Mouse (Mus musculus) monocyte, adult 5-6 weeks (primary cell): ENCODE measurements at regions not wholly inside any gene's neighbourhood (a gene's known extent, or its start where the extent isn't known, plus 50 kb on each side); places are given as distances from the start of the nearest gene placed in this dataset.

ENCODE experiments used
- ATAC-seq: fragments of 153-309, 156-312 bp; replicated peaks from 2 replicates; pipeline ENCODE4 v1.8.0; 2017; ENCODE audit warnings: mild to moderate bottlenecking; ENCODE audit not compliant: low TSS enrichment, insufficient number of reproducible peaks, severe bottlenecking, poor library complexity, low FRiP score

DNA sequence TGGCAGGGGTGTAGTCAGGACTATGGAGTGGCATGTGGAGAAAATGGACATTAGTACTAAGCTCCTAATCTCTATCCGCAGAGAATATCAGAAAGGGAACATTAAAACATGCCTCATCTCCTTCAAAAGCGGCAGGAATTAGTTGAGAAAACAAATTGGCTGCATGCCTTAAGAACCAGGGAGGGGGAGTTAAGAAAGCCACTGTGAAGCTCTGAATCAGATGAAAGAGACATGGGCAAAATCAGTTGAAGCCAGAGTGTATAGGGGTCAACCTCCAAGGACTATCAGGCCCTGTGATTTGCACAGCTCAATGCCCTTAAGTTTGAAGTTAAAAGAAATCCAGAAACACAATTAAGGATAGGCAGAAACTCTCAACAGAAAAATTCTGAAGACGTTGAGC is 408.3 kb downstream of the Hs3st1 start:
- ATAC-seq, result no peak

DNA sequence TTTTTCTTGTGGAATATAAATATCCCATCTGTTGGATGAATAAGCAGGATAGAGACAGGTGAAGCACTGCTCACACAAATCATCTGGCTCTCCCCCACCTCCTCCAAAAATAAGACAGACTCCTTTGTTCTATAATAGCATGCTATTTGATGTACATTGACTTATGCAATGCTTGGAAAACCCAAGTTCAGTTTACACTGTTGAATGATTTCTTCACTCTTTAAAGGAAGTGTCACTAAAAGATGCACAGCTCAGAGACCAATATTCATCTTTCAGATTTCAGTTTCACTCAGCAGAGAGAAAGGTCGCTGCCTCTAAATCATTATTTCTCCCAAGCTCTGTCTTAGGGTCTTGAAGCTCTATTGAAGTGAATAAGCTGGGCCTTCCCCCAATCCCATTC is 417.4 kb downstream of the Hs3st1 start:
- ATAC-seq, result no peak

DNA sequence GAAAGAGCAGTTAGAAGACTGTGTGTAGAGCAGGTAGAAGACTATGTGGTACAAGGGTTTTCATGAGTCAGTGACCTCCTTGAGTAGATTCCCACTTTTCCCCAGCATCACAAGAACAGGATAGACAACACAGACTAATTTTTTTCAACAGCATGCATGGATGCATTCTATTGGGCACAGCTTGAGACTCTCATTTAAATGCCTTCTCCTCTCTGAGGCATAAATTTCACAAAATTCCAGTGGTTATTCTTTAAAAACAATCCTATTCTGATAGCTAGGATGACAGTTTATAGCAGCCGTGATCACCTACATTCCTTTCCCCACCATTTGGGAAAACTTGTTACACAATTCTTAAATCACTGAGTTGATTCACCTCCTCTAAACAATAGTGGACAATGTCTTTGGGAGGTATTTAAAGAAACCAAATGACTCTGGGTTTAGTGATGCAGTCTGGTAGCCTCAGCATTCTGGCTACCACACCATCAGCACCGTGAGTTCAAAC is 418.7 kb downstream of the Hs3st1 start:
- no peak for ATAC-seq

DNA sequence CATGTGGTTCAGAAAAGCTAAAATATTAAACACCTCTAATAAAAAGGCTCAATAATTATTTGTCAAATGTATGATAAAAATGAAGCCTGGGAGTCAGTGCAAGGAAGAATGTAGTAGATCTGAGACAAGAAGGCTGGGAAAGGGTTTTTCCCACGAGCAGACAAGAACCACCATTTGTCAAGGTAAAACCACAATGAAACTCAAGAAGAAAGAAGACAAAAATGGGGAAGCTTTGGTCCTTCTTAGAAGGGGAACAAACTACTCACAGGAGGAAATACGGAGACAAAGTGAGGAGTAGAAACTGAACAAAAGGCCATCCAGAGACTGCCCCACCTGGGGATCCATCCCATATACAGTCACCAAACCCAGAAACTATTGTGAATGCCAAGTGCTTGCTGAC is 420.0 kb downstream of the Hs3st1 start:
- ATAC-seq, result no peak

DNA sequence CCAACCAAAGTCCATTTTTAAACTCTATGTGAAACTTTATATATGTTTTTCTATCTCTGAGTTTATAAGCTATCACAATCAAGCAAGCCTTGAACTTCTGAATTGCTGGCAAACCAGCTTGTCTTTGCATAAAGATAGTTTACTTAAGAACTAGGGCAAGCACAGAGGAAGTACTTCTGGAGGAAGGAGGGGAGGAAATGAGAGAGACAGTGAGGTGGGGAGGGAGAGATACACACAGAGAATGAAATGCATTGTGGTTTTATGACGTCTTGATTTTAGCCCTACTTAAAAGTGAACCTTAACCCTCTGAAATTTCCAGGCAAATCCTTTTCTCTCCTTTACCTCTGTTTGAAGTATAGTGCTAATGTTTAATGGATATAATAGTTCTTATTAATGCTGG is 421.0 kb downstream of the Hs3st1 start:
- ATAC-seq, result no peak

DNA sequence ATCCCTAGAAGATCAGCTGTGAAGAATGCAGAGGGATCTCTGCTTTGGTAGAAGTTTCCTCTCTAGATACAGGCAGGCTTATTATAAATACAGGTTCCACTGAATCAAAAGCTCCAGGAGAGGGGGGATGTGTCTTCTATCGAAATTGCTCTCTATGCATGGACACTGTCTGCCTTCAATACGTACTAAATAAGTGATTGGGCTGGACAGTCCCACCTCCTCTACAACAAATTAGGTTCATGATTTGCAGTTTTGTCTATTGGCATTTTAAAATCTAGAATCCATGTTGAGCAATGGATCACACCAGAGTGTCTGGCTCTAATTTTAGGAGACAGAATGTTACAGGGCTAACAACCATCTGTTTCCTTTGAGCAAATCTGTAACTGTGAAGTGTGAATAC is 429.9 kb downstream of the Hs3st1 start:
- no peak for ATAC-seq

DNA sequence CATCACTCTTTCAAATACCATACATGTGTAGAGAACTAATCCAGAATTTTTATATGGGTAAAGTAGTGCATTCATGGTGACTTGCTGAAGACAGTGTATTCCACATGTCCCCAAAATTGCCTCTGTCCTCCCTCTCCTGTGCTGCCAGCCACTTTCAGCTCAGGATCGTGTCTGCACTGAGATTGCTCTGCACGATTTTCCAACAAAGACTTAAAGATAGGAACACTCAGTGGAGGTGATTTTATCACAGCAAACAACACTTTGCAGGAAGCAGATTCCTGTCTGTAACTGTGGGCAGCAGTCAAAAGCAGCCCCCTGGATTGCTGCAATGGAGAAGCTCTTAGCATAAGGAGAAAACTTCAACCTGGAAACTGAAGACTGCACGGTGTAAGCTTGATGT is 438.8 kb downstream of the Hs3st1 start:
- ATAC-seq, result no peak

DNA sequence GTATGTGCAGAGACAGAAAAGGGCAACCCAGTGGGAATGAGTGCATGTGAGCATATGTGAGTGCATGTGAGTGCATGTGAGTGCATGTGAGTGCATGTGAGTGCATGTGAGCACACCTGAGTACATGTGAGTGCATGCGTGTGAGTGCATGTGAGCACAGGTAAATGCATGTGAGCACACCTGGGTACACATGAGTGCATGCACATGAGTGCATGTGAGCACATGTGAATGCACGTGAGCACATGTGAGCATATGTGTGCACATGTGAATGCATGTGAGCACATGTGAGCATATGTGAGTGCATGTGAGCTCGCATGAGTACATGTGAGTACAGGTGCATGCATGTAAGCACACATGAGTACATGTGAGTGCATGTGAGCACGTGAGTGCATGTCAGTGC is 434.6 kb upstream of the Clnk start:
- no peak for ATAC-seq

DNA sequence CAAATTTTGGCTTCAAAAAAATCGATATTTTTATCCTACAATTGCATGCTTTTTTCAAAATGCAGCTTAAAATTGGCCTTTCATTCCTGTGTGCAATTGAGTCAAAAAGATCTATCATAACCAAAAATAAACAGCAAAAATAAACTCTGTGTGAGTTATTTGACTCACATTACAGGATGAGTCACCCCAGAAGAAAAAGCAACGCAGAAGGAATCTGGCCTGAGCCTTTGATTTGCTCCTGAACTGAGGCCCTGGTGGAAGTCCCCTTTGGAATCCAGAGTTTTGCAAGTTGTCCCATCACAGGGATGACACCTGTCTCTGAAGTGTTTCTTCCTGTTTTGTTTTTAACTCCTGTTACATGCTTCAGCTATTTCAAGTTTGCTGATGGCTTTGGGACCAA is 429.2 kb upstream of the Clnk start:
- no peak for ATAC-seq

DNA sequence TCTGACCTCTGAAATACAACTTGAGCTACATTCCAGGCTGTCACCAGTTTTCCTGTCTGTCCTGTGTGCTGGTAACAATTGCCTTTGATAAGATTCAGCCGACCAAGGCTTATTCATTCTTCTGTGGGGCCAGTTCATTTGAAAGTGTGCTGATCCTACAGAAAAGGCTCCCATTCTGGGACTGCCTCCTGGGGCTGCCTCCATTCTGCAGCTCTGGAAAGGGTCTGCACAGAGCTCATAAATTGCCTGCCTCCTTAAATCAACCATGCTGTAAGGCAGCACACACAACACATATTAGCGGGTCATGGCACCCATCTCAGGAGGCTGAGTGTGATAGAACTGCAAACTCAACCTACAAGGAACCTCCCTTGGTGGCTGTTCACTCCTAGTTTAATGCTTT is 416.2 kb upstream of the Clnk start:
- no peak for ATAC-seq

DNA sequence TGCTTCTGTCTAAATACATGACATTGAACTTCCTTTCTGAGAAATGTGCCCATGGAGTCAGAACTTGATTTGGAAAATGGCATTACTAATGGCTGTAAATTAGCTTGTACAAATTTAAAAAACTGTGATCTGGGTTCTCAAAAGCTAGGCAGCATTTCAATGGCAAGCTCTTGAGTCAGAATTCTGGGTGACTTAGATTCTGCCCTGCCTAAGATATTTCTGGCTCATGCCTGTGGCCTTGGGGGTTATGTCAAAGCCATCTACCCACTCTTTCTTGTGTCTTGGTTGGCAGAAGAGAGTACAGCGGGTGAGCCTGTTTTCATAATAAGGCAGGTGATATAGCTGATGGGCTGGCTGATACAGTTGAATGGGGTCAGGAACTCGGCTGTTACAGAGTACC is 404.4 kb upstream of the Clnk start:
- ATAC-seq, result no peak

DNA sequence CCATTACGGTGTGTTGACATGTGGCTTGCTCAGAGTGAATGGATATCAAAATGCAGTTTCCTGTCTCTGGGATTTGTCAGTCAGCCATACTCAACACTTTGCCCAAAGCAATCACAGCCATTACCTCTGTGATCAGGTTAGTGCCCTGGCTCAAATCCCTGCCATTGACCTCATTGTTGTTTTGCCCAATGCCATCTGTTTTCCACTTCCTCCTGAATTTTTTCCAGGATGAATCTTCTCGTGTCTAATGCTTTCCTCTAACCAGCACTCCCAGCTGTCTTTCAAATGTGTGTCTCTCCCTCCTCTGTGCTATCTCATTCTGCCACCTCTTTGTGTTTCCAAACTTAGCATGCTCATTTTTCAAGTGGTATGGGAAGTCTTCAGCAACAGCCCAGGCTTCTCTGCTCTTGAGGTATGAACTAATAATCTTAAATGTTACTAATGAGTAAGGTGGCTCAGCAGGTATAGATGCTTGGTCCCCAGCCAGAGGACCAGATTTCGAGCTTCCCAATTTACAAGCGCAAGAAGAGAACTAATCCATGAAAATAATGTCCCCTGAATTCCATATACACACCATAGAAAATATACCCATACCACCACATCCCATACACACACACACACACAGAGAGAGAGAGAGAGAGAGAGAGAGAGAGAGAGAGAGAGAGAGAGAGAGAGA is 397.2 kb upstream of the Clnk start:
- ATAC-seq, result no peak

DNA sequence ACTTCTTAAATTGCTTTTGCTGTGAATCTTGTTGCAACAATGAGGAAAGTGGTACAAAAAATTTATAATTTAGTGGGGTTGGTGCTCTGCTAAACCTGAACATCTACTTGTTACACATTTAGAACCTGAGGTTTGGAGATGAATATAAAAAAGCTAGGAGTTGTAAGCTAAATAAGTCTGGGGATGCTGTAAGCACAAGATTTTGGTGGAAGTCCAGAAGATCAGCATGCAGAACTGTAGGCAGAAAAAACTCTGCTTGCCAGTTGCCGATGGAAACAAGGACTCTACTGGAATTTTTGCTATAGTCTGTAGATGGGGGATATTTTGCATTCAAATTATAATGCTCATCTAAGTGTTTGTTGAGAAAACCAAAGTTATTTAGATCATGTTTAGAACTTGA is 390.5 kb upstream of the Clnk start:
- no peak for ATAC-seq

DNA sequence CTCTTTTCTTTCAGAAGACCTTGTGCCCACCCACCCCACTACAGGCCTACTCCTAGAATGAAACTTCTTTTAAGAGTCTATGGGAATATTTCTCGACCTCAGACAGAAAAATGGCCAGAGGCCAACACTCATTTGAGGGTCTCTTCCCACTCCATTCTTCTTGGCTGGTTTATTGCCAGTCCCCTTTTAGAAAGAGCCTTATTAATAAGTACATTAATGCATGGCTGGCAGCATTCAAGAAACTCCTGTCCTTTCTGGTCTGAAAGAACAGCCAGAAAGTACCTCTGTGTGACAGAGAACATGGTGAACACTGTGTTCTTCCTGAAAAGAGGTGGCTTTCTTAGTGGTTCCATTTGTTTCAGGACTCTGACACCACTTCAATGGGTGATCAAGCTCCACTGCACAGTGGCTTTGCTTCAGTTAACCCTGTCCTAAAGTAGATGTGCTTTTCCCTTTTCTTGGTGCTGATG is 384.1 kb upstream of the Clnk start:
- ATAC-seq, result no peak

DNA sequence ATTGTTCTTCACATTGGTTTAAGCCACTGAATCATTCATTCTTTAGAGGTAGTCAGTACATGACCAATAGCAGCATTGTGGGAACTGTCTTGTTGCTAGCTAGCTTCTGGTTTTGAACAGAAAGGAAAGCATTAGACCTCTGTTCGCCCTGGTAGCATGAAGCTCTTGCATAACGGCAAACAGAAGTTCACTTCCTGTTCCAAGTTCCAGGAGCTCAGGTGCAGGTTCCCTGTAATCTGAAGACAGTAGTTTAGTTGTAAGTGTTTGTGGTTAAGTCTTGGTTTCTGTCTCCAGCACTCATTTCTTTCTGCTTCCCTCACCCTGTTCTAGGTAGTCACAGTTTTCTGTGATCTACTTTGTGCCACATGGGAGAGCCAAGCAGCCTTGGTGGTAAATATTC is 381.1 kb upstream of the Clnk start:
- ATAC-seq, result no peak

DNA sequence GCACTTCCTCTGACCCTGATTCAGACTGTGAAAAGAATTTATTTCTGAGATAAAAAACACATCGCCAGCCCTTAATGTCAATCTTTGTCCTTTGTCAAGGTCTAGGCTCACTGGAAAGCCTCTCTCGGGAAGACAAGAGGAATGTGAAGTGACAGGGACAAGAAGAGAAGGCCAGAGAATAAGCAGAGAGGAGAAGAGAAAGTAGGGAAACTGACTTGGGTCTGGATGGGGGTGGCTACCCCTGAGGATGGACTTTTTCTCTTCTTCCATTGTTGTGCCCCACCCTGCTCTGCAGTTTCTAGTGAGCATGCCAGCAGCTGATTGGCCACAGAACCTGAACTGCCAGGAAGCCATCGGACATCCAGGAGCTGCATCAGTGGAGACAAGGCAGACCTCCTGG is 375.6 kb upstream of the Clnk start:
- ATAC-seq, result no peak

DNA sequence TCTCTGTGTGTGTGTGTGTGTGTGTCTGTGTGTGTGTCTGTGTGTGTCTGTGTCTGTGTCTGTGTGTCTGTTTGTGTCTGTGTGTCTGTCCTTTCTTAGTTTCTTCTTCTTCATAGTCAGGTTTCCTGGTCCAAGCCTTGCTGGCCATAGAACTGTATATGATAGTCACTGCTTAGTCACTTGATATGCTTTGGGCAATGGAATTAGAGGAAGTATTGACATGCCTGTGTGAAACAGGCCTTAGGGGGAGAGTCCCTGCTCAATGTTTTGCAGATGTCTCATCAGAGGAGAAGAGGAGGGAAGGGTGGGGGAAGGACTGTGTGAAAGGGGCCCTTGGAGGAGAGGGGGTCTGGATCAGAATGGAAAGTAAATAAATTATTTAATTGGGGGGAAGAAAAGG is 374.4 kb upstream of the Clnk start:
- no peak for ATAC-seq

DNA sequence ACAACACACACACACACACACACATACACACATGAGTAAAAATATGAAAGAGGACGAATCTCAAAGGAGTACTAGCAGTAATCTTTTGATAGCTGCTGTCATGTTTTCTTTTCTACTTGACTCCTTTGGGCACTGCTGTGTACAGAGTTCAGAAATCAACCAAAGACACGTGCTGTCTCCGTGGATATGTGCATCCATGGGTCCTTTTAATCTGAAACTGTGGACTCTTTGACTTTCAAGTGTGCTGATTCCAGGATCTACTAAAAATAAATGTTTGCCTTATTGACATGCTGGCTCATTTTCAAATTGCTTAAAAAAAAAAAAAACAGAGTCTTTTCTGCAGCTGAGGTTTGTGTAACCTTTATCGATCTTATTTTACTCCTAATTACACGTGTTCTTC is 343.1 kb upstream of the Clnk start:
- ATAC-seq, result no peak

DNA sequence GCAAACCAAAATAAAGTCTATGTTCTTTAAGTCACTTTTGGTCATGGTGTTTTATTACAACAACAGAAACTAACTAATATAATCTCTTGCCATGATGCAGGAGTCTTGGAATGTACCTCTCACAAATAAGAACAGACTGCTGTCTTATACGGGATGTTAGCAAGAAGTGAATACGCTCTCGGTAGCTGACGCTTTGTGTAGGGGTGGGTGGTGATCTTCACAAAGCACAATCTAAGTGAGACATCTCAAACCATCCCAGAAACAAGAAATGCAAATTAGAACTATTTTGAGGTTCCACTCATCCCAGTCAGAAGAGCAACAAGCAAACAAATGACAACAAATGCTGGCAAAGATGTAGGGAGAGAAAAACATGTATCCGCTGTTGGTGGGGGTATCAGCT is 339.7 kb upstream of the Clnk start:
- ATAC-seq, result no peak

DNA sequence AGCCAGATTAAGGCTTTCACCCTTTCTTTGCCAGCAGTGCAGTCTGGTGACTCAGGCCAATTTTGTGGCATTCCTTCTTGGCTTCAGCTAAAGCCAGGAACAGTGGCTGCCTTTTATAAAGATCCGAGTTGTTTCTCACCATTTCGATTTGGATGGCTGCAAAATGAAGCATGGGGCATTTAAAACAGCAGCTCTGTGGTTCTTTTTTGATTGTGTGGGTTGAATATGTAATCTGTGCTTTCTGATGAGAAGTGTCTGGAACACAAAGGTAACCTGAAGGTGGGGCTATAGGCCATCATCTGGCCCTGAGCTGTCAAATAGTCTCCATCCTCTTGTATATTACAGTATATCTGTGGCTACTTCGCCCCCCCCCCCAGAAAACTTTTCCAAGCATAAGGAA is 338.4 kb upstream of the Clnk start:
- no peak for ATAC-seq

DNA sequence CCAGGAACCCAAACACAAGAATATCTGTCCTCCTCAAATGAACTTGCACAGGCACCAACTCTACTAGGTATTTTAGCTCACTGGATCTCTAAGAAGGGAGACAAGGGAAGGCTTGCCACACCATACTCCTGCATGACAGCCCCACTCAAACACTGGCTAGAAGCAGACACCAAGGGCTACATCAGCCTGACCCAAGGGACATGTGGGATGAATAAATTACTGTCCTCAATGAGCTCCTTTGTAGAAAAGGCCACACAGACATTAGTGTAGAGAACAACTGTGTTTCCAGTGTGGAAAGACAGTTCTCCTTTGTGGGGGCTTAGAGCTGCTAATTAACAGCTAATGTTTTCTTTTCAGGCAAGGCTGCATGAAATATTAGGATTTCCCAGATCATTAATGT is 335.9 kb upstream of the Clnk start:
- ATAC-seq, result no peak
